Mouse (Mus musculus) midbrain, embryonic 12.5 days (tissue): ENCODE measurements around the gene Cebpe. TPM values are rescaled to one million over a fixed set of nuclear protein-coding genes. Genes with fewer than 3 reads are reported as not detected.

Source experiments
- ATAC-seq: fragments of 200-750 bp; cut with Nextera tagmentation; 2 replicates; pipeline ENCODE4 v1.8.0; 2017; ENCODE audit warnings: low read depth, moderate TSS enrichment, moderate library complexity; ENCODE audit not compliant: low FRiP score
- H3K27ac ChIP-seq: fragments of 300-500 bp; sonication (generic); replicated peaks from 2 replicates; pipeline ENCODE4 v1.5.1; 2016; ENCODE audit warnings: mild to moderate bottlenecking
- H3K27me3 ChIP-seq: fragments of 300-500 bp; sonication (generic); 2 replicates; pipeline ENCODE4 v1.6.1; 2016; ENCODE audit warnings: mild to moderate bottlenecking
- H3K36me3 ChIP-seq: fragments of 300-500 bp; sonication (generic); 2 replicates; pipeline ENCODE4 v1.6.1; 2016
- H3K4me1 ChIP-seq: fragments of 300-500 bp; sonication (generic); 2 replicates; pipeline ENCODE4 v1.6.1; 2016
- H3K4me2 ChIP-seq: fragments of 300-500 bp; sonication (generic); replicated peaks from 2 replicates; pipeline ENCODE4 v1.6.1; 2016; ENCODE audit warnings: mild to moderate bottlenecking, moderate library complexity
- H3K4me3 ChIP-seq: fragments of 300-500 bp; sonication (generic); 2 replicates; pipeline ENCODE4 v1.5.1; 2016; ENCODE audit warnings: mild to moderate bottlenecking
- H3K9ac ChIP-seq: fragments of 300-500 bp; sonication (generic); replicated peaks from 2 replicates; pipeline ENCODE4 v1.6.1; 2016; ENCODE audit warnings: mild to moderate bottlenecking, moderate library complexity
- H3K9me3 ChIP-seq: fragments of 300-500 bp; sonication (generic); 2 replicates; pipeline ENCODE4 v1.6.1; 2016; ENCODE audit warnings: mild to moderate bottlenecking
- WGBS: fragments of 180-500 bp; shearing (Covaris S2); methylation state at CpG from one replicate; pipeline ENCODE4 v1.1.7; 2016; 5-methylcytosine and 5-hydroxymethylcytosine counted together
- polyA plus RNA-seq: library from polyadenylated mRNA; unstranded; fragments of >200 nt; fragmentation: Nextera tagmentation; extraction: Ambion mirVana; gene quantifications from 2 replicates; pipeline ENCODE4 v1.2.1, GENCODE M21; 2016

The Cebpe gene
- polyA plus RNA-seq, 1 experiment from 2014 or later: 0.38 TPM

- WGBS: 90% methylated on average over 11 of the region's 11 CpGs
- no peaks in the 10 kb centered on the region for H3K9me3 ChIP-seq
- peaks cover 4% of the 10 kb centered on the region; the same call in 1 of the 2 replicates for H3K27me3 ChIP-seq
- no peak overlapping the region for H3K27ac ChIP-seq
- no peak for ATAC-seq
- H3K4me1 ChIP-seq: no peaks in the 10 kb centered on the region; the same call in 1 of the 2 replicates
- no peak overlapping the region for H3K4me2 ChIP-seq
- H3K36me3 ChIP-seq: no peaks in the 10 kb centered on the region
- no peak overlapping the region for H3K9ac ChIP-seq
- no peak overlapping the region for H3K4me3 ChIP-seq
Measured at GRCm38 (mm10) chr14:54720041-54720440, 8.1 kb upstream of the Cebpe start.

DNA sequence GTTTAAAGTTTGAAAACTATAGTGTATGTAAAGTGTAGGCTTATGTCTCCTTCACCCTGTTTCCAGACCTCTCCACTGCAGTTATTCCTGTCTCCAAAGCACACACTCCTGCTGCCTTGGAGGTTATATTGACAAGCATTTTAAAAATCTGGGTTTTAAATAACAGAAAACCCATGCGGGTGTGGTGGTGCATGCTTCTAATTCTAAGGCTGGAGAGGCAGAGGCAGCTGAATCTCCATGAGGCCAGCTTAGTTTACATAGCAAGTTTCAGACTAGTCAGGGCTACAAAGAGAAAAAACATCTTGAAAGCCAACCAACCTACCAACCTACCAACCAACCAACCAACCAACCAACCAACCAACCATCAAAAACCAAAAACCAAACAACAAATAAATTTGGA is 3.4 kb upstream of the Cebpe start:
- Histone ChIP-seq H3K27ac (no peak overlapping the region), H3K4me3 (no peak overlapping the region), H3K9me3 (no peaks in the 10 kb centered on the region), H3K9ac (no peak overlapping the region), H3K4me1 (no peaks in the 10 kb centered on the region; the same call in 1 of the 2 replicates), H3K36me3 (no peaks in the 10 kb centered on the region), H3K4me2 (no peak overlapping the region), H3K27me3 (peaks cover 7% of the 10 kb centered on the region; the same call in 1 of the 2 replicates)
- WGBS: 75% methylated on average over 1 of the region's 1 CpGs
- no peak for ATAC-seq

DNA sequence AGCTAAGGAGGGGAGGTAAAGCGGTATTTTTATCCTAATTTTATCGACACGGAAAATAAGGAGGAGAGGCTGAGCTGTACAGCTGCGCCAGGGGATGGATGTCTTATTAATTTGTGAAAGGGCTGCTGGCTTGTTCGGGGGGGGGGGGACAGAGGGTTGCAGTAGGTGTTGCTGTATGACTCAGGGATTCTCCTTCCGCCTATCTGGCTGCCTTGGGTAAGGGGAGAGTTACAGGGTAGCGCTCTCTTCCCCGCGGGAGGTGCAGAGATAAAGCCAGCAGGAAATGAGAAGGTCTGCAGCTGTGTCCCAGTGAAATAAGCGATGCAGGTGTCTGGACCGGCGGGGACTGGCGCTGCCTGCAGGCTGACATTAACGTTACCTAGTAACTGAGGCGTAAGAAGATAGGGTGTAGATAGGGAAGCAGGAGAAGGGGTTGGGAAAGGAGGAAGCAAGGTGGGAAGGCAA is 2.7 kb upstream of the Cebpe start:
- no peaks in the 10 kb centered on the region for H3K36me3 ChIP-seq
- peaks cover 7% of the 10 kb centered on the region; the same call in 1 of the 2 replicates for H3K27me3 ChIP-seq
- no peaks in the 10 kb centered on the region; the same call in 1 of the 2 replicates for H3K4me1 ChIP-seq
- H3K9me3 ChIP-seq: no peaks in the 10 kb centered on the region
- 2% methylated on average over 15 of the region's 15 CpGs for WGBS
- peak overlapping the region; percentile 35 for H3K4me3 ChIP-seq
- peak overlapping the region; percentile 66 for H3K4me2 ChIP-seq
- H3K9ac ChIP-seq: peak overlapping the region; percentile 55
- H3K27ac ChIP-seq: no peak overlapping the region
- peak; percentile 55; the same call in 1 of the 2 replicates for ATAC-seq

DNA sequence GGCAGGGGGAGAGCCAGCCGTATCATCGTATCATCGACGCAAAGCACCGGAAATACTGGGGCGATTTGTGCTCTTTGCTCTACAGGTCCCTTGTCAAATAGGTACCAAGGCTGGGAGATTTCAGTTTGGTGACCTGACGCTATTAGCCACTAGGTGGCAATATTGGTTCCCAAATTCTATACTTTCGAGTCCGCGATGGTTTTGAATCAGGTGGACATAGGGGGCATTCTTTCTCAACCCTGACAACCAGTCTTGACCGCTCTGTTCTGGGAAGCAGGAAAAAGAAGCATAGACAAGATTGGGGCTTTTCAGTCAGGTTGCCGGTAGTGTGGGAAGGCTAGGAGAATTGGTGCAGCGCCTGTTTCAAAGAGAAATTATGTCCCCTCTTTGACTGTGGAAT is 2.1 kb upstream of the Cebpe start:
- no peaks in the 10 kb centered on the region; the same call in 1 of the 2 replicates for H3K4me1 ChIP-seq
- H3K27ac ChIP-seq: no peak overlapping the region
- no peaks in the 10 kb centered on the region for H3K9me3 ChIP-seq
- H3K9ac ChIP-seq: peak overlapping the region; percentile 55; the same call in 1 of the 2 replicates
- peak overlapping the region; percentile 35 for H3K4me3 ChIP-seq
- peak; percentile 48; the same call in 1 of the 2 replicates for ATAC-seq
- no peaks in the 10 kb centered on the region for H3K36me3 ChIP-seq
- H3K4me2 ChIP-seq: peak overlapping the region; percentile 66
- peaks cover 7% of the 10 kb centered on the region; the same call in 1 of the 2 replicates for H3K27me3 ChIP-seq
- 3% methylated on average over 13 of the region's 13 CpGs for WGBS

DNA sequence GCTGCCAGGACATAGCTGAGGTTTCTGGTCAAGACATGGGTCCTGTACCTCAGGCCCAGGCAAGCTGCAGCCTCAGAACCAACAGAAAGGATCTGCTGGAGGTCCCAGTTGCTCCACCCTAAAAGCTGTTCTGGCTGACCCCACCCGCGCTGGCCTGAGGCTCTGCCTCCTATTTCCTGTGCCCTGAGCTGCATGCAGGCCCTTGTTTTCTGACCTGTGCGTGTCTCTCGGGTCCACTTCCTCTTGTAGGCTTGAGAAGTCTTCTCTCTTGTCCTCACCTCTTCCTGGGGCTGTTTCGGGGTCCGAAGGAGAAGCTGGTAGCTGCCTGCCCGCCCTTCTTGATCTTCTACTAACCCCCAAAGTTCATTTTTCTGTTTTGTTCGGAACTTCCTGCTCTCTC is 887 bp upstream of the Cebpe start:
- H3K27ac ChIP-seq: no peak overlapping the region
- WGBS: 77% methylated on average over 8 of the region's 8 CpGs

DNA sequence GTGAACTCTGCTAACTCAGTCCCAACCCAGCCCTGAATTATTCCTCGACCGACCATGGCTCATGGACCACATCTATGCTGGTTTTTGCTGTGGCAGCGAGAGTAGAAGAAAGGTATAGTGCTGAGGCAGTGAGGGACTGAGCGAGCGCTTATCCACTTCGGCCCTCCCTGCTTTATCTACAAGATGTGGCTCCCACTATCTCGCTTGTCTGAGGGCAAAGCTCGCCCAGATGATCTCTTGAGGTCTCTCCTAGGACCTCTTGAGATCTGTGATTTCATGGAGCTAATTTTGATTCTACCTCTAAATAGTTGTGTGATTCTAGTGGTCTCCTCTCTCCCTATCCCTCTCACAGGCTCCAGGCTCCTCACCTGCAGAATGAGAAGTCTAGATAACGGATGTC is 2.9 kb downstream of the Cebpe start:
- Histone ChIP-seq H3K9ac (no peak overlapping the region), H3K9me3 (no peaks in the 10 kb centered on the region), H3K36me3 (no peaks in the 10 kb centered on the region), H3K4me2 (no peak overlapping the region), H3K27me3 (no peaks in the 10 kb centered on the region), H3K4me3 (no peak overlapping the region), H3K27ac (no peak overlapping the region), H3K4me1 (no peaks in the 10 kb centered on the region)
- WGBS: 90% methylated on average over 9 of the region's 9 CpGs
- ATAC-seq: no peak

More for the DNA sequence above, 887 bp upstream of the Cebpe start:
- H3K36me3 ChIP-seq: no peaks in the 10 kb centered on the region
- H3K27me3 ChIP-seq: peaks cover 7% of the 10 kb centered on the region; the same call in 1 of the 2 replicates
- no peak overlapping the region for H3K9ac ChIP-seq
- H3K4me2 ChIP-seq: no peak overlapping the region
- ATAC-seq: no peak
- H3K4me1 ChIP-seq: no peaks in the 10 kb centered on the region; the same call in 1 of the 2 replicates
- no peak overlapping the region for H3K4me3 ChIP-seq
- no peaks in the 10 kb centered on the region for H3K9me3 ChIP-seq

GRCm38 (mm10) chr14:54706589-54707320 is 5.2 kb downstream of the Cebpe start:
- H3K27ac ChIP-seq: no peak overlapping the region
- 0 out of 2 replicates have a peak overlapping the region, but pooled peaks have one; percentile 20 for H3K9ac ChIP-seq
- no peaks in the 10 kb centered on the region for H3K36me3 ChIP-seq
- no peak overlapping the region for H3K4me3 ChIP-seq
- H3K4me2 ChIP-seq: no peak overlapping the region
- H3K4me1 ChIP-seq: no peaks in the 10 kb centered on the region
- H3K27me3 ChIP-seq: 0 out of 2 replicates have a peak, but pooled peaks cover 2% of the 10 kb centered on the region
- no peak for ATAC-seq
- no peaks in the 10 kb centered on the region for H3K9me3 ChIP-seq
- 54% methylated on average over 15 of the region's 17 CpGs for WGBS

- no peak overlapping the region for H3K9ac ChIP-seq
- H3K4me1 ChIP-seq: no peaks in the 10 kb centered on the region
- WGBS: 59% methylated on average over 5 of the region's 5 CpGs
- H3K9me3 ChIP-seq: no peaks in the 10 kb centered on the region
- no peaks in the 10 kb centered on the region for H3K36me3 ChIP-seq
- no peak overlapping the region for H3K4me3 ChIP-seq
- 0 out of 2 replicates have a peak, but pooled peaks cover 3% of the 10 kb centered on the region for H3K27me3 ChIP-seq
- H3K4me2 ChIP-seq: no peak overlapping the region
- ATAC-seq: no peak
- H3K27ac ChIP-seq: no peak overlapping the region
Measured at GRCm38 (mm10) chr14:54705844-54706243, 6.1 kb downstream of the Cebpe start.

DNA sequence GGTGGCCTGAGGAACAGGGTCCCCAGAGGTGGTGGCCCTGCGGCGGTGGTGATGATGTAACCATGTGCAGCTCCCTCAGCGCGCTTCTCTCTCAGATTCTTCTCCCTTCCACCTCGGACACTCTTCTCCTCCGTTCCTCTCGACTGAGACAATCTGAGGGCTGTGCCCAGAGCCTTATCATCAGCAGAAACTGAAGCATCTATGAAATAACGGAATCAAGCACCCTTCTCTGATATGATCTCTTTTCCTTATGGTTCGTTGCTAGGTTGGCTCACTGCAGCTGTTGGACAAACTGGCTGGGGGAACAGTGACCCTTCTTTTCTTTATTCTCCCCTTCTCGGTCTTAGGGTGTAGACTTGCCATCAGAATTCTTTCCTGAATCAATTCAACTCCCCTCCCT is 8.8 kb downstream of the Cebpe start:
- Histone ChIP-seq H3K36me3 (no peaks in the 10 kb centered on the region), H3K9ac (no peak overlapping the region), H3K4me1 (no peaks in the 10 kb centered on the region), H3K27me3 (0 out of 2 replicates have a peak, but pooled peaks cover 3% of the 10 kb centered on the region), H3K27ac (no peak overlapping the region), H3K4me2 (no peak overlapping the region), H3K4me3 (no peak overlapping the region), H3K9me3 (no peaks in the 10 kb centered on the region)
- no peak for ATAC-seq
- WGBS: 69% methylated on average over 10 of the region's 10 CpGs

- no peak overlapping the region for H3K9ac ChIP-seq
- H3K27ac ChIP-seq: no peak overlapping the region
- no peaks in the 10 kb centered on the region for H3K36me3 ChIP-seq
- H3K4me2 ChIP-seq: no peak overlapping the region
- H3K27me3 ChIP-seq: 0 out of 2 replicates have a peak, but pooled peaks cover 3% of the 10 kb centered on the region
- WGBS: 9% methylated on average over 6 of the region's 6 CpGs
- H3K4me3 ChIP-seq: no peak overlapping the region
- no peaks in the 10 kb centered on the region for H3K9me3 ChIP-seq
- no peaks in the 10 kb centered on the region for H3K4me1 ChIP-seq
- no peak for ATAC-seq
Measured at GRCm38 (mm10) chr14:54701298-54701697, 10.7 kb downstream of the Cebpe start.

GRCm38 (mm10) chr14:54699586-54699985 is 12.4 kb downstream of the Cebpe start:
- 53% methylated on average over 3 of the region's 3 CpGs for WGBS
- Histone ChIP-seq H3K4me1 (no peaks in the 10 kb centered on the region), H3K36me3 (0 out of 2 replicates have a peak, but pooled peaks cover under 1% of the 10 kb centered on the region), H3K9ac (no peak overlapping the region), H3K4me3 (no peak overlapping the region), H3K27ac (no peak overlapping the region), H3K27me3 (0 out of 2 replicates have a peak, but pooled peaks cover 3% of the 10 kb centered on the region), H3K4me2 (no peak overlapping the region), H3K9me3 (no peaks in the 10 kb centered on the region)
- ATAC-seq: no peak

DNA sequence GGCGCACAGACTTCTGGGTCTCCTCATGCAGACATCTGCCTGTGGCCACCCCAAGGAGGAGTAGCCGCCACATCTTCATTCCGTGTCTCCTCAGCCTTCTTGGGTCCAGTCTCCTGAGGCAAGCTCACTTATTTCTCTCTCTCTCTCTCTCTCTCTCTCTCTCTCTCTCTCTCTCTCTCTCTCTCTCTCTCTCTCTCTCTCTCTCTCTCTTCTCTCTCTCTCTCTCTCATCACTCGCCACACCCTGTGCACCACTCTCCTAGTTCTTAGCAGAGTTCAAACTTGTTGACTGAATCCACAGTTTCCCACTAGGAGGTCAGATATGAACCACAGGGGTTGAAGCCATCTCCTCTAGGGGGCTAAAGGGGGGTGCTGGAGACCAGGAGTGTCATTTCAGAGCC is 13.2 kb downstream of the Cebpe start, which contains the start of gene Gm29776:
Gm29776 (minus strand) TSS at position 101 of the 400 bp plus-strand sequence.
- Histone ChIP-seq H3K4me2 (no peak within 1 kb of the TSS), H3K9ac (no peak within 1 kb of the TSS), H3K27me3 (0 out of 2 replicates have a peak, but pooled peaks cover 3% of the 10 kb centered on the region), H3K4me1 (no peaks in the 10 kb centered on the region), H3K4me3 (no peak within 1 kb of the TSS), H3K27ac (no peak within 1 kb of the TSS), H3K9me3 (no peaks in the 10 kb centered on the region), H3K36me3 (peaks cover 8% of the 10 kb centered on the region)
- no peak for ATAC-seq
- WGBS: 67% methylated on average over 4 of the region's 4 CpGs
